Mouse (Mus musculus) stomach, postnatal 0 days (tissue): ENCODE results near the gene Lactb. TPM values are rescaled to one million over a fixed set of nuclear protein-coding genes. Genes with fewer than 3 reads are reported as not detected.
A peak's percentile ranks its signal among the peaks of the same experiment; 100 is the strongest.

Experiments used
- ATAC-seq: fragments of 200-750 bp; cut with Nextera tagmentation; 2 replicates; pipeline ENCODE4 v1.8.0; 2017; ENCODE audit not compliant: low FRiP score, low TSS enrichment
- DNase-seq: peaks from one replicate; pipeline ENCODE4 v3.0.0-alpha.2; 2016; ENCODE audit warnings: low spot score
- H3K27ac ChIP-seq: fragments of 300-500 bp; sonication (generic); replicated peaks from 2 replicates; pipeline ENCODE4 v1.5.1; 2014; ENCODE audit warnings: mild to moderate bottlenecking, control low read depth
- H3K27me3 ChIP-seq: fragments of 300-500 bp; sonication (generic); 2 replicates; pipeline ENCODE4 v1.6.1; 2014; ENCODE audit warnings: low read length; ENCODE audit not compliant: control insufficient read depth, insufficient read depth
- H3K36me3 ChIP-seq: fragments of 300-500 bp; sonication (generic); 2 replicates; pipeline ENCODE4 v1.6.1; 2014; ENCODE audit warnings: low read length, mixed read lengths; ENCODE audit not compliant: control insufficient read depth, insufficient read depth
- H3K4me1 ChIP-seq: fragments of 300-500 bp; sonication (generic); replicated peaks from 2 replicates; pipeline ENCODE4 v1.6.1; 2014; ENCODE audit warnings: antibody characterized with exemption; ENCODE audit not compliant: control insufficient read depth, insufficient read depth
- H3K4me2 ChIP-seq: fragments of 300-500 bp; sonication (generic); replicated peaks from 2 replicates; pipeline ENCODE4 v1.6.1; 2014; ENCODE audit warnings: low read depth, mild to moderate bottlenecking, control low read depth, moderate library complexity
- H3K4me3 ChIP-seq: fragments of 300-500 bp; sonication (generic); 2 replicates; pipeline ENCODE4 v1.5.1; 2014; ENCODE audit warnings: low read depth, low read length, control low read depth
- H3K9ac ChIP-seq: fragments of 300-500 bp; sonication (generic); 2 replicates; pipeline ENCODE4 v1.6.1; 2014; ENCODE audit warnings: mild to moderate bottlenecking, low read length, control low read depth, mixed read lengths
- H3K9me3 ChIP-seq: fragments of 300-500 bp; sonication (generic); 2 replicates; pipeline ENCODE4 v1.6.1; 2016; ENCODE audit warnings: low read length; ENCODE audit not compliant: control insufficient read depth
- CTCF ChIP-seq: IDR thresholded peaks from 2 replicates; pipeline ENCODE4 v1.5.1; 2016; ENCODE audit warnings: antibody characterized with exemption, low read depth, mild to moderate bottlenecking, moderate library complexity
- EP300 ChIP-seq: optimal IDR thresholded peaks from 2 replicates; pipeline ENCODE3; 2016; ENCODE audit warnings: antibody characterized with exemption
- WGBS: fragments of 180-500 bp; shearing (Covaris S2); extraction: QIAGEN DNeasy Blood & Tissue Kit; methylation state at CpG from one replicate; pipeline ENCODE4 v1.1.7; 2014; 5-methylcytosine and 5-hydroxymethylcytosine counted together
- polyA plus RNA-seq: library from polyadenylated mRNA; unstranded; fragments of >200 nt; fragmentation: Nextera tagmentation; extraction: Ambion mirVana; gene quantifications from 2 replicates; pipeline ENCODE4 v1.2.1, GENCODE M21; 2015

Gene Lactb
- polyA plus RNA-seq, 1 experiment from 2014 or later, result 12.2 TPM

DNA sequence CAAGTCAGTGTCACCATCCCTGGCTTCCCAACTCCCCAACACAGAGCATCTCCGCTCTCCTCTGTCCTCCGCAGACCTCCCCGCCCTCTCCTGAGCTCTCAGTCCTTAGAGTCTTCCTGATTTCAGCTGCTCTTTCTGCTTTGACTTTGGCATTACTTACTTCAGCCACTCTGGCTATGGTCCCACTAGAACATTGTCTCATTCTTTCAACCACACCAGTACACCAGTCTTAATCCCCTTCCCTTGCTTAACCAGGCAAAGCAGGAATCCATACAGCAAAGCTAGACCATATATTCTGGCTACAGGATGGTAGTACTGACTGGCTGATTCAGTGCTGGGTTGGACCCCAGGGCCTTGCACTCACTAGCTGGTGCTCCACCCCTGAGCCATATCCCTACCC is 17.8 kb downstream of the Lactb start:
- no peak for ATAC-seq
- H3K36me3 ChIP-seq, result no peaks in the 10 kb centered on the region
- no peaks in the 10 kb centered on the region for H3K9me3 ChIP-seq
- TF ChIP-seq CTCF, result no peak
- H3K27me3 ChIP-seq, result no peaks in the 10 kb centered on the region
- no peaks in the 10 kb centered on the region for H3K4me1 ChIP-seq
- H3K4me3 ChIP-seq, result no peak overlapping the region
- H3K27ac ChIP-seq, result no peak overlapping the region
- H3K9ac ChIP-seq, result no peak overlapping the region
- 92% methylated on average over 3 of the region's 3 CpGs for WGBS
- H3K4me2 ChIP-seq, result no peak overlapping the region
- no peak for DNase-seq

DNA sequence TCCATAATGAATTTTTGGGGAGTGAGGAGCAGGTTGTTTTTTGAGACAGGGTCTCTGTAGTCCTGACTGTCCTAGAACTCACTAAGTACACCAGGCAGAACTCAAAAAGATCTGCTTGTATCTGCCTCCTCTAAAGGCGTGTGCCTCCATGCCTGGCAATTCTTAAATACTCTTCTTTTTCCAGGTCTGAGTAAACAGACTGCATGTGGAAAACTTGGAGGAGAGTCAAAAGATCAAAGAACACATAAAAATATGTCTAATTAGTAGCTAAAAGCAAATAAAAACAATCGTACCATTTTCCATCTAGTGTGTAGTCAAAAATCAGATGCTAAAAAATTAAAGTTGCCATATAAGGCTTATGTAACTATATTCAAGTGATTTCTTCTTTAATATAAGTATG is 22.4 kb downstream of the Lactb start:
- WGBS, result 62% methylated on average over 2 of the region's 2 CpGs
- Histone ChIP-seq H3K4me2 (no peak overlapping the region), H3K27ac (no peak overlapping the region), H3K36me3 (no peaks in the 10 kb centered on the region), H3K9ac (no peak overlapping the region), H3K4me3 (no peak overlapping the region), H3K4me1 (no peaks in the 10 kb centered on the region), H3K9me3 (no peaks in the 10 kb centered on the region), H3K27me3 (no peaks in the 10 kb centered on the region)
- TF ChIP-seq EP300 (no peak), CTCF (no peak)
- no peak for ATAC-seq
- DNase-seq, result no peak

DNA sequence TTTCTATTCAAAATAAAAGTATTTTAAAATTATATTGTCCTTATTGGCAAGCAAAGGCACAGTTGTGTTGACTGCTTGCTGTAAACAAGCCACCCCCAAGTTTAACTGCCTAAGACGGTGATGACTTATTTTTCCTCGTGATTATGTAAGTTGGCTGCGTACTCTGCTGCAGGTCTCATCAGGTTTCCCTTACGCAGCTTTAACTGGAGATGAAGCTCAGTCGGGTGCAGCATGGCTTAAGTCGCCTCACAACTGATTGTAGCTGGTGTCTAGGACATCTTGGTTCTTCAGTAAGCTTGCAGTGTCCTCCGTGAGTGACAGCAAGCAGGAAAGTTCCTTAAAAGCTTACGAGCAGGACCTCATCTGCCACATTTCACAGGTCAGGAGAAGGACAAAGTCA is 23.0 kb downstream of the Lactb start:
- no peaks in the 10 kb centered on the region for H3K4me1 ChIP-seq
- 67% methylated on average over 8 of the region's 8 CpGs for WGBS
- H3K27ac ChIP-seq, result no peak overlapping the region
- DNase-seq, result no peak
- no peak for ATAC-seq
- H3K4me3 ChIP-seq, result no peak overlapping the region
- H3K4me2 ChIP-seq, result no peak overlapping the region
- no peak overlapping the region for H3K9ac ChIP-seq
- H3K27me3 ChIP-seq, result no peaks in the 10 kb centered on the region
- no peaks in the 10 kb centered on the region for H3K36me3 ChIP-seq
- TF ChIP-seq CTCF (no peak), EP300 (no peak)
- H3K9me3 ChIP-seq, result no peaks in the 10 kb centered on the region

DNA sequence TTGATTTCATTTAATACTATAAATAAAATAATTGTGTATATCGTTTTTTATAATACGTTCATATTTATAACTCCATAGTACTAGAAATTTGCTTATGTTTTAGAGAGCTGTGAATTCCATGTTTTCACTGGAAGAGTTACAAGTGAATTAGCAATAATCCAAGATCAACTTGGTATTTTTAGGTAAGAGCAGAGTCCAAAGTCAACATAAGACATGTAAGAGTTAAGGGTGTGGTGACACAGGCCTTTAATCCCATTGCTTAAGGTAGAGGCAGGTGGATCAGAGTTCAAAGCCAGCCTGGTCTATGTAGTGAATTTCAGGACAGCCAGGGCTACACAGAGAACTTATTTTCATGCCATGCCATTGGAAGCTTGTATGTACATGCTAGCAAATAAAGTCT is 26.7 kb downstream of the Lactb start:
- 90% methylated on average over 2 of the region's 2 CpGs for WGBS
- no peaks in the 10 kb centered on the region for H3K36me3 ChIP-seq
- no peaks in the 10 kb centered on the region for H3K4me1 ChIP-seq
- H3K4me3 ChIP-seq, result no peak overlapping the region
- H3K4me2 ChIP-seq, result no peak overlapping the region
- TF ChIP-seq CTCF (no peak), EP300 (no peak)
- H3K27me3 ChIP-seq, result no peaks in the 10 kb centered on the region
- H3K9me3 ChIP-seq, result no peaks in the 10 kb centered on the region
- no peak overlapping the region for H3K27ac ChIP-seq
- no peak for DNase-seq
- no peak for ATAC-seq
- no peak overlapping the region for H3K9ac ChIP-seq

DNA sequence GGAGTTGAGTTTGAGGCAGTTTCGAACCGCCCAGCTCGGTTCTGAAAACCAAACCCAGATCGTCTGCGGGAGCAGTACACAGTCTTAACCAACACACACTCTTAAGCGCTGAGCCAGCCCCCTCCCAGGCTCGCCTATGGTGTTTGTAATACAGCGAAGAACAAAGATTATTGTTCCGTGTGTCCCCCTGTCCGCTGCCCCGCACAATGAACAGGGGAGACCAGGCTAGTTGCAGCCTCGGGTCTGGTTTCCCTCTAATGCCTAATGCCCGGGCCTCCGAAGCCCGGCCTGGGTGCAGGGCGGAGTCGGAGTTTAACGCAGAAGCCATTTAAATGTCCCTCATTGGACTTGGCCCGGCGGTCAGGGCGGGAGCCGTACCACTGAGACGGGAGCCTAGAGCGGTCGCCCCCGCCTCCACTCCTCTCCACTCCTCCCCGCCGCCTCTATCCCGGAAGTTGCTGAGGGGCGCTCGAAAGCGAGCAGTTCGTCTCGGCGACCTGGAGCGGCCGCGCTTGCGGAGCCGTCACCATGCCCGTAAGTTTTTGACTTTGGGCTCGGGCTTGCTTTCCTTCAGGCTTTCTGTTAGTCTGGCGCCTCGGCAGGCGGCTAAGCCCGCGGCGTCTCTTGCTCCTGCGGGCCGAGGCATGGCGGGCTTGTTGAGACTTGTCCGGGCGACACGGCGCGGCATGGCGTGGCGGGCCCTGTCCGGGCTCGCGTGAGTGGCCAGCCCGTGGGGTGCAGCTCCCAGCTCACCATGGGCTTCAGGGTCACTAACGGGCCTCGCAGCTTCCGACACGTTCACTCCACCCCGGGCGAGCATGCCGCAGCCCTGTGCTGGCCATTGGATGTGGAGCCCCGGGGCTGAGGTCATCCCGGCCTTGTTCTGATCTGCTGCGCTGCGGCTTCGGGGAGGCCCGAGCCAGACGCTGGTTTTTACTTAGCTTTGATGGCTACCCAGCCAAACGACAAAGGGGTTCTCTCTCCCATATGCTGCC is 29.3 kb downstream of the Lactb start, which contains the start of gene Rps27l:
Gene Rps27l (plus strand): TSS at position 440 of the 995 bp plus-strand sequence.
- TF ChIP-seq EP300 (peak; percentile 63), CTCF (no peak)
- Histone ChIP-seq H3K27ac (peak within 1 kb of the TSS; percentile 97), H3K27me3 (no peaks in the 10 kb centered on the region), H3K4me1 (no peaks in the 10 kb centered on the region), H3K4me2 (peak within 1 kb of the TSS; percentile 80), H3K9ac (peak within 1 kb of the TSS; percentile 93), H3K4me3 (peak within 1 kb of the TSS; percentile 95), H3K9me3 (no peaks in the 10 kb centered on the region), H3K36me3 (no peaks in the 10 kb centered on the region)
- under 1% methylated on average over 77 of the region's 77 CpGs for WGBS
- DNase-seq (peak; percentile 98), ATAC-seq (peak; percentile 99)

DNA sequence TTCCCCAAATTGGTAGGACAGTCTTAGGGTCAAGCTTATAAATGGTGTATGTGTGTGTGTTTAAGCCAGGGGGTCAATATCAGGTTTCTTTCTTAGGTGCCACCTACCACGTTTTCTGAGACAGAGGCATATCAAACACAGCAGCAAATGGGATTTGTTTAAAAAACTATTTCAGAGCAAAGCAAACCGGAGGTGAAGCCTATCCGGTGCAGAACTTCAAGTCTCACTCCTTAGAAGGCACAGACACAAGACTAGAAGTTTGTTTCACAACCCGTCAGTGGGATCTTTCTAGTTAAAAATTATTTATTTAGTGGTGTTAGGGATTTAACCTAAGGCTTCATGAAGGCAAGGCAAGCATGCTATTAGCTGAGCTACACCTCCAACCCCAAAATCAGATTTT is 30.1 kb downstream of the Lactb start:
- 6% methylated on average over 4 of the region's 4 CpGs for WGBS
- peak overlapping the region; percentile 95 for H3K4me3 ChIP-seq

More for the DNA sequence above, 30.1 kb downstream of the Lactb start:
- Histone ChIP-seq H3K36me3 (no peaks in the 10 kb centered on the region), H3K4me1 (no peaks in the 10 kb centered on the region), H3K27me3 (no peaks in the 10 kb centered on the region), H3K9ac (peak overlapping the region; percentile 93), H3K4me2 (peak overlapping the region; percentile 80), H3K27ac (peak overlapping the region; percentile 97), H3K9me3 (no peaks in the 10 kb centered on the region)
- TF ChIP-seq EP300, result no peak
- ATAC-seq, result no peak
- no peak for DNase-seq
